Mouse (Mus musculus) urinary bladder, adult 18-20 months (tissue): ENCODE measurements at regions not wholly inside any gene's neighbourhood (a gene's known extent, or its start where the extent isn't known, plus 50 kb on each side); places are given as distances from the start of the nearest gene placed in this dataset.

Experiments used
- DNase-seq, 2 experiments: peaks; one replicate each; pipeline ENCODE4 v3.0.0; 2022; ENCODE audit warnings: low spot score in 2 of 2, mixed read lengths in 2 of 2

DNA sequence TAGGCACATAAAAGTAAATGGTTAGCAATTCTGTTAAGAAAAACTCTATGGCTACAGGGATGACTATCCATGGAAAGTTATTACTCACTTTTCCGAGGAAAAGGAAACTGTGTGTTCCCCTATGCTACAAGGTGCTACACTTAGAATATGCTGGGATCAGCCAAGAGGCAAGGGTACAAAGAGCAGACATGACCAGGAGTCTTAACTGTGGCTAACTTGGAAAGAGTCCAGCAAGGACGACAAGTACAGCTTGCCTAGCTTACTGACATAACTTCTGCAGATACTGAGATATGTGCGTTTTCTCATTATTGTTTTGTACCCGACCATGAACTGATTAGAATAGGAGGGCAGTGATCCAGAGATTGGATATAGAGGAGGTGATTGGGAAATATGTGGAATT lies 296.4 kb downstream of the Gm16223 start:
- no peak for DNase-seq

DNA sequence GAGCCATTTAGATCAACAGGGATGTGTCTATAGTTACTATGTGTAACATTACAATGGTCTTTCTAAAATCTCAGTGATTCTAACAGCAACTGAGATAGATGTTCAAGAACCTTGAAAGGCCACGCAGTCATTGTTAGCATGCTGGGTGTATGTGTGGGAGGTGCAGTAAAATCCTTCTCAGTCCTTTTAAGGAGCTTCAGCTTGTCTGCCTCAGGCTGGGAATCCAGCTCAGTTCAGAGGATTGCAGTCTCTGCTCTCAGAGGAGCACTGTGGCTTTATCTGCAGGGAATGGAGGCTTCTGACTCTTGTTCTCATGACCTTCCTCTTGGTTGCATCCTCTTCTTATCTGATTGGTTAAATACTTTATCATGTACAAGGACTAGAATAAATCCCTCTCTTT lies 320.2 kb downstream of the Gm16223 start:
- DNase-seq: no peak

DNA sequence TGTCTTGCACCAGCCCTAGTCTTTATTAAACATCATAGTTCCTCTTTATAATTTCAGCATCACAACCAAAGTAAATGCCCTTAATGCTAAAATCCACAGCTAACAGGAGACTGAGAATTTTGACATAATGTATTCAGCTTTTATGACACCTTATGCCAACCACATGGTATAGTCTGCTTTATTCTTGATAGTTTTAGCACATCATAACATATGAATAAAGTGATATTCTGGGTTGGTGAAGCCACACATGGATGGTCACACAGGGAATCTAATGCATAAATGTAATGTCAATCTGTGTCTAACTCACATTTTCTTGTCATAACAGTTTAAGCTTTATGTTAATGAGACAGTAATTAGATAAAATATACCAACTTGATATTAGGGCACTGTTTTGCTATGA lies 328.9 kb downstream of the Gm16223 start:
- DNase-seq: no peak

DNA sequence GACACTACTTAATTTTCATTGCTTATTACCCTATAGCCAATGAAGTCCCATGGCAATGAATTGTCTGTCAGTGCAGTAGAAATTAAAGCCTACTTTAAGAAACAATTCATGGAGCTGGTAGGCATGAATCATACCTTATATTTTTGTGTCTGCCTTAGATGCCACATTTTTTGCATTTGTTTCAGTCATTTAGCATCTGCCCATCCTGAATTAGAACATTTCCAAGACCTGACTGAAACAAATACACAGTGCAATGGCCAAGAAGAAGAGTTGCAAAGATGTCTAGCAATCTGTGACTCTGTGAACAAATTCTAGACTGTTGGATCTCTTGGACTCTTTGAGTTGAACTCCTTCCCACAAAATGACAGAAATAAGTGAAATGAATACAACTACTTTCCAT lies 342.2 kb downstream of the Gm16223 start:
- DNase-seq: no peak

DNA sequence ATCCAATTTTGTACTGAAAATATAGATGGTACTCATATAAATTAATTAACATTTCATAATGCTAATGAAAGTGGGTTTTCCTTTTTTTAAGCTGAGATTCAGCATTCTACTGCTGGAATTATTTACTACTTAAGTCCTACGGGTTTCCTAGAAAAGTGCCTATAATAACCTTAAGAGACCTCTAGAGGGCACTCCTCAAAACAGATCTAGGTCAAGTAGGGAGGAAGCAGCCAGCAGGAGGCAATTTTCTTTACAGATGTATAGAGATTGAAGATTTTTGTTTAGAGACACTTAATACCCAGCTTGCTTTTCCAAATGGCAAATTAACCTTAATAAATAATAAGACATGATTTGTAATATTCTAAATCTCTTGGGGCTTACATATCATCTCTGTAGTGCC lies 344.5 kb downstream of the Gm16223 start:
- no peak for DNase-seq

DNA sequence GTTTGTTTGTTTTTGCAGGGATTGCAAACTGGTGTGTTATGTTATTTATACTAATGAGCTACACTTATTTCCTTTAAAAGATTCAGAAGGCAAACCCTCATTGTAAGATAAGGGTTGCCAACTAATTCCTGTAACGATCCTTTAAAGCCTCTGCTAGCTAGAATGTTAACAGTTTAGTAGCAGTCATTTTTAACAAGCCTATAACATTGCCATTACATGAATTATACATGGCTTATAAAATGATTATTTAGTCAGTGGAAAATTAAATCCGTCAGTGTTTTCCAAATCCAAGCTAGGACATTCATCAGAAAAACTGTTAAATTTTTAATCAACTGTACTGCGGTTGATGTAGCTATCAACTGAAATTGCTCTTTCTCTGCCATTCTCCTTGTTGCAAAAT lies 358.1 kb downstream of the Gm16223 start:
- DNase-seq: no peak

DNA sequence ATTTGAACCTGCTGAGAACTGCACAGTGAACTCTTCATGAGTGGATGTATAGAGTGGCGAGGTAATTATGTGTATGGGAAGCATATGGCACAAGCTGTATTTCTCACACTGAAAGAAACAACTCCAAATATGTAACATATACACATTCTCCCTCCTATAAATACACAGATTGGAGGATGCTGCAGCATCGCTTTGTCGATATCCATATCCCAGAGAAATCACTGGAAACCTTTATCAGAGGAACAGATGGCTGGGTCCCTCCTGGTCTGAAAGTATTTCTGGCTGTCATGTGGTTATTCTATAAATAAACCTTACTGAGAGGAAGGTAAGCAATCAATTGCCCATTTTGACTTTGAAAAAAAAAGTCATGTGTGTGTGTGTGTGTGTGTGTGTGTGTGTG lies 365.4 kb downstream of the Gm16223 start:
- no peak for DNase-seq

DNA sequence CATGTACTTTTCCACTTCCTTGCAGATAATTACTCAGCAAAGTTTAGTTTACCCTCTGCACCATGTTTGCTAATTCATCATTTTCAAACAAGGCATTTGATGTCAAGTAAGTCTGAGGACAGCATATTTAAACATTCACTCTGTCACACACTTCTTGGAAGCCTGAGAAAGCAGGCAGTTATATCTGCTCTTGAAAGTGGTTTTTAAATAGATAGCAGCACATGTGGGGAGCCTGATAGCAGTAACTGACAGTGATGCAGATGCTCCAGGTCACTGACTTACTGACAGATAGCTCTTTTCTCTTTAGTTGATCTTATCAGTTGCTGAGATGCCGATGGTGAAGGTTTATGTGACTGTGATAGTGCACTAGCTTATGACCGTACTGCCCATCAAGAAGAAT lies 380.9 kb downstream of the Gm16223 start:
- DNase-seq: no peak

DNA sequence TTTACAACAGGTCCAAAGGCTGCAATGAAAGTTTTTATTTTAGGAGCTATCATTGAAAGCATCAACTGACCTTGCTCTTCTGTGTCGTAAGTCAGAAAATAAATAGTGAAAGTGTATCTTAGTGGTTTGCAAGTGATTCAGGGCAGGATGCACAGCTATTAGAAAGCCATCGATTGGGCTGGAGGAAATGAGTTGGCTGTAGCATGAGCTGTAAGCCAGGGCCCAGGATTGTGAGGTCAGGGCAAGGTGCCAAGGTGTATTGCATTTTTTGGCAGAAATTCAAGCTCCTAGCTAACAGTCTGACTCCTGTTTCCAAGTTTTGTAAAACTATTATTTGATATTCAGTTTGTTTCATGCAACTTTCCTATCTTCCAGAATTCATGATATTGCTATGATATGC lies 381.8 kb downstream of the Gm16223 start:
- no peak for DNase-seq

DNA sequence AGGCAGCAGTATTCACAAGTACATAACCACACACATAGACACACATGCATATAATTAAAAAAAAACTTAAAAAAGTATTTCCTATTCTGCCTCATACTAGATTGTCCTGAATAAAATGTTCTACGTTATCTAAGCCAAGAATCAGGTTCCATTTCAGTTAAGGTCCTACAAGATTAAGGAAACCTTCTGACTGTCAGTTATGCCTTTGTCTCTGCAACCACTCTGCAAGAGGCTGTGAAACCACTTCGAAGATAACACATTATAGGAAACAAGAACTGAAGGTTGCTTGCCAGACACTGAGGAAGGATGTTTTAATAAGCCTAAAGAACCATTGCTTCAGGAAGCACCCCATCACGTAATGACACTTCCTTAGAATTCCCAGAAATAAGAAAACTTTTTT lies 385.9 kb downstream of the Gm16223 start:
- no peak for DNase-seq

DNA sequence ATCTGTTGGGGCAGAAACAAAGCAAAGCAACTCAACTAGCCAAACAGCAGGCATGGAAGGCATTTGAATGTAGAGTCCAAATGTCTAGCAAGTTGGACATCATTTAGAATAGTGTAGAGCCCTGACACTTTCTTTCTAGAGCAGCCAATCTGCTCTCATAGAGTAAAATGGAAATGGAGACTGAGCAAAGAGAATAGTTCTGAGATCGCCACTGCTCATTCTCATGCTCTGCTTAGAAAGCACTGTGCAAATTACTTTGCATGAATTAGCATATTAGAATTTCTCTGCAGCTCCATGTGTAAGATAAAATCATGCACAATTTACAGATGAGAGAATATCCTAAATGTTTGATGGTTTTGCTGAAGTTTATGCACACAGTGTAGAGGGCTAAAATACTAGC lies 393.4 kb downstream of the Gm16223 start:
- no peak for DNase-seq

DNA sequence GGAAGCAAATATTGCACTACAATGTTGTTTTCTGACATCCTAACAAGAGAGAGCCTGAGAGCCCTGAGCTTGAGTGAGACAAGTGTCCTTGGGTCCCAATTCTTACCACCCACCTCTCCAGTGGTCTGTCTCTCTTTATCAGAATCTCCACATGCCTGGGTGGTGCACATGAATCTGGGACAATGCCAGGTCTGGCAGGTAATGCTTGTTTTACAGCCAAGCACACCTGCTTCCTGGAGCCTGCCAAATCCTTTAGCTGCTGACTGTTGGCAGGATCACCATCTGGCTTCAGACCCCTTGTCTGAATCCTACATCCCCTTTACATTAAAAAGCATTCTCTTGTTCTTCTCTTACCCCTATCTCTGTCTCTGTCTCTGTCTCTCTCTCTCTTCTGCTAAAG lies 397.1 kb downstream of the Gm16223 start:
- no peak for DNase-seq

DNA sequence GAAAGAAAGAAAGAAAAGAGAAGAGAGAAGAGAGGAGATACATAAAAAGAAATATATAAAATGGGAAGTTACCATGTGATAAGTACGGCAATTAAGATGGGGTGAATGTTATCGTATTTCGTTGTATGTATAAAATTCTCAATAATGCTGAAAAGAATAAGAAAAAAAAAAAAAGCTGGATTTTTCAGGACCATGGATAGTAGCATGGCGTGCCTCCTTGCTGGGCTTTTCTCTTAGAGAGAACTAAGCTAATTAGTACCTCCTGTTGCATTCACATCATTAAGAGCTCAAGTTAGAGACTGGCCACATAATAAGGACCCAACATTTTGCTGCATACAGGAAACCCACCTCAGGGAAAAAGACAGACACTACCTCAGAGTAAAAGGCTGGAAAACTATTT lies 405.7 kb downstream of the Gm16223 start:
- DNase-seq: no peak

DNA sequence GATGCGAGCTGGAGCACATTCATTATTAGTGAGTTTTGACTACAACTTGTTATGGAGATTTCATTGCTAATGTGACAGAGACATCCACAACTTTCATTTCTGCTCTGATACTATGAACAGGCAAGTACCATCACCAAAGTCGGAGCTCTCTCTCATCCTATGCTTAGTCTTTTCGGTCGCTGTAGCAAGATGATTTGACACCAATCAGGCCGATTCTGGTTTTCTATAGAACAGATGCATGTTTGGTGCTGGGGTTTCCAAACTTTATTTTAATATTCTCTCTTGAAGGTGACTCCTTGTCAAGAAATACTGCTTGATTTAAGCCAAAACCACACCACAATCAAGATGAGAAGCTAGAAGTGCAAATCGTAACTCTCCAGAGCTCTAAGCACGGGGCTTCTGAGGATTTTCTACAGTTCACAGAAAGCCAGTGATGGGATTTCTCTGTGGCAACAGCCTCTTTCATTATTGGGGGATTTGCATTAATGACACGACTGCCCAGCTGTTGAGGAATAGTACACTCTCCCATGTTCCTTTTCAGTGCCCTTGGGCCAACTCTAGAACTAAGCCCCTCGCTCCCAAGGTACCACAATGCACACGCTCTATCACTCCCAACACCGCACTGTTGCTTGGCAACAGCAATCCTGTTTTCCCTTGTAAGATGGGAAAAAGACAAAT lies 434.5 kb downstream of the Gm16223 start:
- no peak for DNase-seq

DNA sequence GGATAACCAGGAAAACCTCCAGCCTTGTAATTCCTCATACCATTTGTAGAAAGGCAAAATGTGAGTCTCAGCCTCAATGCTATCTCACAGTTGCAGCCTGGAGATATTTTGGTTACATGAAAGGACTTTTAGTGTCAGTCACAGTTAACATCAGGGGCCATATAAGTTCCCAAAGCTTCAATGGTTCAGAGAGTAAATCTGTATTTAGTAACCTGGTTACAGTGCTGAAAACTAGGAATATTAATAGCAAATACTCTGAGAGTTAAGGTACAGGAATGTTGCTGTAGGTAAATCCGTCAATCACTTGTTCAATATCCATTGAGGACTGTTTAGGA lies 435.0 kb downstream of the Gm16223 start:
- no peak for DNase-seq

DNA sequence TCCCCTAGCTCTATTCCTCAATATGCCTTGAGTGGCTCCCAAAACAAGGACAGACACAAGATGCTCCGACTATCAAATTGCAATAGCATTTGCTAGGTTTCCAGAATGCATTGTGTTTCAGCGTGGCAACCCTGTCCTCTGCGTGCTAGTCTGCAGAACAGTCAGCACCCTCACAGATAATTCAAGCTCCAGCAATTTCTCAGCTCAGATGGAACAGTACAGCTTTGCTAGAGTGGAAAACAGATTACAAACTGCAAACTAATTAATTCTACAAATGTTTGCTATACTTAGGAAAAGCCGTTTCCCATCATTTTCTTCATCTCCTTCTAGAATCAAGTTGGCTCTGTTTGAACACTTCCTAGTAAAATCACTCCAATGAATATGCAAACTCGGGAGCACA lies 441.4 kb downstream of the Gm16223 start:
- DNase-seq: no peak

DNA sequence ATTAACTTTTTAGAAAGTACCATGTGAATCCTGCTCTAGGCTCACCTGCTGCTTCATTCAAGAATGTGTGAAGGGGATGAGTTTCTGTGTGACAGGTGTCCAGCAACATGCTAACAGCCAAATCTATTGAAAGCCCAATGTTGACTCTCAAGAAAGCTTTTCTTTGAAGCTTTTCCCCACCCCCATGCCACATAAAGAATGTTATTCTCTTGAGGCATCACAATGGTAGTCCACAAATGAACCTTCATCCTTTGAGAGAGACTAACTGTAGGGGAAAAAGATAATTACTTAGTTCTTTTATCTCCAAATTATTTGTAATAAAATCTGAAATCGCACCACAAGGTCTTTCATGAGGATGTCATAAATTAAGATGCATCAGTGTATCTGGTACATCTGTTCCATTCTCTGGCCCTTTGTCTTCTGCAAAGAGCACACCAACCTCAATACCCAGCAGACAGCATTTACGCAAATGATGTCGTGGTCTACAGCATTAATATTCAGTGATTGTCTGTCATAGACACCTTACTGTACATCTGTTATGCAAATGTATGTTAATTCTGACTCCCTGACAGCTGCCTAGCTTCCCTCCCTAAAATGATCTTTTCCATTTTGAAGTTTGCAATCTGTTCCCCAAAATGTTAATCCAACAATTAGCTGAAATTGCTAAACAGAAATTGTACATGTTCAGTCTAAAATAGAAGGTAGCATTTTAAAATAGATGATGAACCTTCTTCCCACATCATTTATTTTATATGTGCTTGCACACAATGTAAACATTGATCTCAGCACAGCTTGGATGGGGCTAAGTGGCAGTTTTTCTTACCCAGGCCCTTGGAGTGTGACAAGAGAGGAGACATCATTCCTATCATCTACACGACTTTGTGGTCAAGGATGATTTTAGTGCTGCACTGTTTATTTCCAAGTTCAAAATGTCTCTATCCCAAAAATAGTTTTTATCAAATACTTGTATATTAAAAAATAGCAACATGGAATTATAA lies 455.7 kb downstream of the Gm16223 start:
- DNase-seq: no peak

DNA sequence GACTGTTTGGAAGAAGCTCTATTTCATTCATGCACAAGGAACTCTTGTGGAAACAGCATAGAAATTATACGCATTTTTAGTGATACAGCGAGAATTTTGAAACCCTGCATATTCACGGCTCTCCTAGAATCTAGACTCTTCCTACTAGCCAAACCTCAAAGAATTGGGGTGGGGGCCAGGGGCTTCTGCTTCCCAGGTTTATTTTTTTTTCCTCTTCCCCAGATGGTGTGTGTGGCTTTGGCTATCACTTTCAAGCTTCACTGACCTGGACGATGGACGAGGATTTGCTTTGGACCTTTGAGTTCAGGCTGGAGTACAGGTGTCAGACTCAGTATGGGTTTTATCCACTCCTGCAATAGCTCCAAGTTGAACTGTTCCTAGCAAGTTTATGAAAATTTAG lies 457.7 kb downstream of the Gm16223 start:
- DNase-seq: no peak

DNA sequence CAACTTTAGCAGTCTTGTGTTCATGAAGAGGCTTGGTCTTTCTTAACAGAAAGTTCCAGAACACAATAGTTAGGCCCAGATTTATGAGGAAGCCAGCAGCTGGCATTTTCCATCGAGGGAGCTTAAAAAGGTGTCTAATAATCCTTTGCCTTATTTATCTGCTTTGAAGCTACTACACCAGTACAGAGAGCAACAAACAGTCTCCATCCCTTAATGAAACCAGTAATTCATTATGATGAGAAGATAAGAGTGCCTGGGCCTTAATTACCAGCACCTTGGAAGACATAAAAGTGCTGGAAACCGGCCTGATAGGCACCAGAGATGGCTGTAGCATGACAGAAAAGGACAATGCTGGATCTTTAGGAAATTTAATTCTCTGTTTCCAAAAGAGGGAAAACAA lies 492.8 kb downstream of the Gm16223 start:
- DNase-seq: no peak

DNA sequence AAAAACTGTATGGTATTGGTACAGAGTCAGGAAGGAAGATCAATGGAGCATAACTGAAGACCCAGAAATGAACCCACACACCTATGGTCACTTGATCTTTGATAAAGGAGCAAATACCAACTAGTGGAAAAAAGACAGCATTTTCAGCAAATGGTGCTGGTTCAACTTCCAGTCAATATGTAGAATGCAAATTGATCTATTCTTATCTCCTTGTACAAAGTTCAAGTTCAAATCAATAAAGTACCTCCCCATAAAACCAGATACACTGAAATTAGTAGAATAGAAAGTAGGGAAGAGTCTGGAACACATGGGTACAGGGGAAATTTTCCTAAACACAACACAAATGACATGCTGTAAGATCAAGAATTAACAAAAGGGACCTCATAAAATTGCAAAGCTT lies 495.6 kb downstream of the Gm16223 start:
- no peak for DNase-seq

DNA sequence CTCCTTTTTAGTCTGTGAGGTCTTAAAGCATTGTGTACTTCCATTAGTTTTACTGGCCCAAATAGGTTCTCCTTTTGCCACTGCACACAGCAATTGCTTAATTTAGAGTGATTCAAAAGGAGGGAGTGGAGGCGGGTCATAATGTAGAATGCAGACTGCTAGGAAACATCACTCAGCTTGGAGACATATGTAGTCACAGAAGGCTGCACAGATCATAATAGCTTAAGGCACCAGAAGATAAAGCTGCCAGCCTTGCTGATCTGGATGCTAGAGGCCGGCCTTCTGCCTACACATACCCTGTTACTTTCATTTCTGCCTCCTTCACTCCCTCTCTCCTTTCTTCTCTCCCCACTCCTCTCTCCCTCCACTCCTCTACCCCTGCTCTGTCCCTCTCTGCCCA lies 508.2 kb downstream of the Gm16223 start:
- no peak for DNase-seq

DNA sequence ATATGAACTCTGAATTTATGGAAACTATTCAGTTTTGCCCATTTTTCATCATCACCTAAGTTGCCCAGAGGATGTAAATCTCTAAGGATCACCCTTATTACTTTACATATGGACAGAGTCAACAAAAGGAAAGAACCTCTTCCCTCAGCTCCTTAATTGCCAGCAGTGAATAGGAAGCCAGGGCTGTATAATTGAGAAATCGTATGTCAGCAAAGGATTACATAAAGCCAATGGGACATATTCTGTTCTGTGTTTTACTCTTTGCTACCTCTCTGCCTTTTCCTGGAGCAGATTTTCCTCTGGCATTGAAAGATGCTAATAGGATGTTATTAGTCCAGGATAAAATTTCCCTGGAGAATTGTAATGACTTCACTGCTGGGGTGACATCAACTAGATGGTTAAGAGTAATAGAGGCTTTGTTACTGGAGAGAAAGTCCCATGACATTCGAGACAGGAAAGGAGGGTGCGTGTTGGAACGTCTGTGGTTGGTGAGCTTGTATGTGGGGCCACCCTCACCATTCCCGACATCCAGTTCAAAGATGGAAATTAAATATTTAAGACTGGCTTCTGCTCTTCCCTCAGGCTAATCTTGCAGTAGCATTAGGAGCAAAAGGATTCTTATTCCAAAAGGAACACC lies 510.6 kb downstream of the Gm16223 start:
- no peak for DNase-seq

DNA sequence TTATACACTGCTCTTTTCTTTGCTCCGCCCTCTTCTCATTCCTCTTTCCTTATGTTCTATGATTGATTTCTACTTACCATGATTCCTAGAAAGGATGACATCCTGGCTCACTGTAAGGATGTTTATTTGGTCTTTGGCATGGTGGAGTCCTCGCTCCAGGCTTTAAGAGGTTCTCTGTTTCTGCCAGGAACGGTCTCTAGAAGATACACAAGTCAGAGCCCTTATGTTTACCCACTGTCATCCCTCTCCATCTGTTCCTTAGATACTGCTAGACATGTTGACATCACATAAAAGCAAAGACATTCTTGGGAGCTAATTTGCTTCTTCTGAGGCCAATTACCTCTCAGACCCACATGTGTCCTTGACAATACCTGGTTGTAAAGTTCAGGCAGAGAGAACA lies 552.9 kb downstream of the Gm16223 start:
- DNase-seq: no peak
